Mouse (Mus musculus): ENCODE results near the gene Slc11a1.

The Slc11a1 gene

GRCm38 (mm10) chr1:74353453-74354229 lies 21.4 kb upstream of the Slc11a1 start:
- in situ Hi-C loops (cut with MboI), result no loop called here

GRCm38 (mm10) chr1:74357531-74357930 lies 17.5 kb upstream of the Slc11a1 start:
- in situ Hi-C loops (cut with MboI), result no loop called here

DNA sequence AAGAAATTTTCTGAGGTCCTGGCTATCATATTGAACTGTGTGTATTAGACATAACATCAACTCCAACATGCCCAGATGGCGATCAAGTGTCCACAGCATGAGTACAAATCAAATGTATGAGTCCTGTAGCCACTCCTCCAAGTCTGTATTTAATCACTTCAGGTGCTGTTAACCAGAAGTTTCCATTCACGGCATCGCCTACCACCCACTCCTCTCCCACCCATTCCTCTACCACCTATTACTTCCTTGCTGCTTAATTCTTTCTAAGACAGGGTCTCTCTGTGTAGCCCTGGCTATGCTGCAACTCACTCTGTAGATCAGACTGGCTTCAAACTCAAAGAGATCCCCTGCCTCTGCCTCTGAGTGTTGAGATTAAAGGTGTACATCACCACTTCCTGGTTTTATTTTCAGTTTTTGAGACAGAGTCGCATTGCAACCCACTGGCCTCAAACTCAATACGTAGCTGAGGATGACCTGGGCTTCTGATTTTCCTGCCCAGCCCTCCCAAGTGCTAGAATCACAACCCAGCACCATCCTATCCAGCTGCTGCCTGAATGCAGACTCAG lies 15.0 kb upstream of the Slc11a1 start:
- in situ Hi-C loops (cut with MboI), result no loop called here

DNA sequence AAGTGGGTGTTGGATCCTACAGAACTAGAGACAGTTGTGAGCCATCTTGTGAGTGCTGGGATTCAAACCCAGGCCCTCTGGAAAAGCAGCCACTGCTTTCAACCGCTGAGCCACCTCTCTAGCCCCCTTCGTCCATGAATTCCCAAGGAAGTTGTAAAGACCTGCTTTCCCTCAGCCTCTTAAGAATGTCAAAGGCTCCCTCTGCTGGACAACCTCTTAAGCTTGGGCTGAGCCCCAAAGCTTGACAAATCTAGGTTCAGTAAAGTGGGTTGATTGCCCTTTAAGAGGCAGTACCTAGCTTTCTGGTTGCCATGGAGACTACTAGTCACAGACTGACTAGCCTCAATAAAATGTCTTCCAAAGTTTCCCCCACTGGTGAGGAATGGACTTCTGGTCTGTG lies 13.2 kb upstream of the Slc11a1 start, which contains the start of gene Catip:
Gene Catip (plus strand): TSS at position 297 of the 400 bp plus-strand sequence.
- in situ Hi-C loops (cut with MboI), result no loop called here

DNA sequence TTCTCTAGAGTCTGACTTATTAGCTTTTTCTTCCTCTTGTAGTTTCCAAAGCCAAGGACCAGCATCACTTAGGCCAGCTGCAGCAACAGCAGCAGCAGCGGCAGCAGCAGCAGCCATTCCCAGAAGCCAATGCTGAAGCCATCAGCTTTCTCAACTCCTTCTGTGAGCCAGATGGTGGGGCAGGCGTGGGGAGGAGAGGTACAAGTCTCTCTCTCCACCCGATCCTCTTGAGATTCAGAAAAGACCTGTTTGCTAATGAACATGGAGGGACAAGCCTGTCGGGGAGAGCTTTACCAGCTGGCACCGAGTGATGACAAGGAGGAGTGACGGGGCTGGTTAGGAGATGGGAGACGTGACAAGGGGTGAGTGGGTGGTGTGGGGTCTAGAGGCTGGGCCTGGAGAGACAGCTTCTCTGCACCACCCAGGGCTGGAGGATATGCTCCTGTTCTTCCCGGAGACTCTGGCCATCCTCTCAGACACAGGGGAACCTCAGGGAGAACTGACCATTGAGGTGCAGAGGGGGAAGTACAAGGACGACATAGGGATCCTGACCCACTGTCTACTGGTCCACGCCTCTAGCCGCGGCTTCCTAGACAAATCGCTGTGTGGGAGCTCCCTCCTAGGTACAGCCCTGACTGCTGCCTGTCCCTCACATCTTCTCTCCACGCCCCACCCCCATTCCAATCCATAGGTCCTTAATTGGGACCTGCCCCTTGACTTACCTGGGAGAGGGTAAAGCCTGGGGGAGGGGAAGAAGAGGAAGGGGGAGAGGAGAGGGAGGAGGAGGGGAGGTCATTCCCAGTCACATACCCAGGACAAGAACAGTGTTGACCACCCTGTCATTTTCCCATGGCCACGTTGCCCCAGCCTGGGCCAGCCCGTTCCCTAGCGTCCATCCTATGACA lies 12.4 kb upstream of the Slc11a1 start:
- in situ Hi-C loops (cut with MboI), result no loop called here

- in situ Hi-C loops (cut with MboI), result no loop called here
Measured at GRCm38 (mm10) chr1:74363437-74363836, 11.6 kb upstream of the Slc11a1 start.

- in situ Hi-C loops (cut with MboI), result no loop called here
Measured at GRCm38 (mm10) chr1:74364270-74364669, 10.7 kb upstream of the Slc11a1 start.

DNA sequence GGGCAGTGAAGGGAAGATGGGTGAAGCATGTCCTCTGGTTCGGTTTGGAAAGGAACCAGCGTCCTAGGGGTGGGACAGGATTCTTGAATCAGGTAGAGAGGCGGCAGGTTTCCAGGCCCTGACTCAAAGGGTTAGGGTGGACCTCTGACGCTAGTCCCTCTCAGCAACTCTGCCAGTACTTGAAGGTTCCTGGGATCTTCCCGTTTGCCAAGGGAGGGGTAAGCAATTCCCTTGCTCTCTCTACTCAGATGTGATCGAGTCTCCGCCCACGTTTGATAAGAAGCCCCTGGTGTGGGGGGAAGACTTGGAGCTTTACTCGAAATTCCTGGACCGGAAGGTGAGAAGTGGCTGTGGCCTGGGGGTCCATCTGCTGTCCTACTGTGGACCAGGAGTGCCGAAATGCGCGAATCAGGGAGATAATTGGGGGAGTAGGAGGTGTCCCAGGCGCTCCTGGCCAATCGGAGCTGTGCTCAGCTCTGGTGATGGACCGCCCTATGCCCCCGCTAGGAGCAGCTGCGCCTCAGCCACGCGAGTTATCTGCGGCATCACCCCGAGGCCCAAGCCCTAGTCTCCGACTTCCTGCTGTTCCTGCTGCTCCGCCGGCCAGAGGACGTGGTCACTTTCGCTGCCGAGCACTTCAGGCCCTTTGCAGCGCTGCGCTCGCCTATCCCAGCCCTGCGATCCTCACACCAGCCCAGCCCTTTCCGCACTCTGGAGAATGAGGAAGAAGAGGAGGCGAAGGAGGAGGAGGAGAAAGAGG lies 6.9 kb upstream of the Slc11a1 start:
- in situ Hi-C loops (cut with MboI), result no loop called here

GRCm38 (mm10) chr1:74370040-74370439 lies 5.0 kb upstream of the Slc11a1 start:
- in situ Hi-C loops (cut with MboI), result no loop called here

DNA sequence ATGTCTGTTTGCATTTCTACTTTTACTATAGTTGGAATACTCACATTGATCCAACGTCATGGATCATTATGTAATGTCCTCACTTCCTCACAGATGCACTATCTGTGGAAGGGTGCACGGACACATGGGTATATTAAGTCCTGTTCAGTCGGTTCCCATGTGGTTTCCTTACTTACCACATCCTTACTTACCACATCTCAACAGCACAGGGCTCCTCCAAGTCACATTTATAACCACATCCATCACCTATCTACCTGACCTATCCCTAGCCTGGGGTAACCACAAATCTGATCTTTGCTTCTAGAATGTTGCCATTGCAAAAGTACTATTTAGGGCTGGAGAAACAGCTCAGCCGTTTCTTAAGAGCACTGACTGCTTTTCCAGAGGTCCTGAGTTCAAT lies 1.6 kb upstream of the Slc11a1 start:
- in situ Hi-C loops (cut with MboI), result no loop called here

- in situ Hi-C loops (cut with MboI), result no loop called here
Measured at GRCm38 (mm10) chr1:74375561-74375960, 566 bp downstream of the Slc11a1 start.

- in situ Hi-C loops (cut with MboI), result no loop called here
Measured at GRCm38 (mm10) chr1:74376396-74376795, 1.4 kb downstream of the Slc11a1 start.

DNA sequence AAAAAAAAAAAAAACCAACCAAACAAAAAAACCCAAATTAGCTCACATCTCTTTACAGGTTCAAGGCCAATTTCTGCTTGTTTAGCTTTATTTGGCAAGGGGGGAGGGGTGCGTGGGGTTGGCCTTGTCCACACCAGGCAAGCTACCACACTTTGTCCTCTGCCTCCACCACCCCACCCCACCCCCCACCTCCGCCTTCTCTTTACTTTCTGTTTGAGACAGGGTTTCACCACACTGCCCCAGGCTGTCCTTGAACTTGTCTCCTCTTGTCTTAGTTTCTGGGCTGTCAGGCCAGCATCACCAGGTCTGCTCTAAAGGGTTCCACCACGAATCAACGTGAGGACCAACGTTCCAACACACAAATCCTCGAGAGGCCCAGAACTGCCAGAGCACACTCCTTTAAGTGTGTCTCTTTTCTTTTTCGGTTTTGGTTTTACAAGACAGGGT lies 4.1 kb downstream of the Slc11a1 start:
- in situ Hi-C loops (cut with MboI), result no loop called here

GRCm38 (mm10) chr1:74380484-74380883 lies 5.5 kb downstream of the Slc11a1 start:
- in situ Hi-C loops (cut with MboI), result no loop called here

DNA sequence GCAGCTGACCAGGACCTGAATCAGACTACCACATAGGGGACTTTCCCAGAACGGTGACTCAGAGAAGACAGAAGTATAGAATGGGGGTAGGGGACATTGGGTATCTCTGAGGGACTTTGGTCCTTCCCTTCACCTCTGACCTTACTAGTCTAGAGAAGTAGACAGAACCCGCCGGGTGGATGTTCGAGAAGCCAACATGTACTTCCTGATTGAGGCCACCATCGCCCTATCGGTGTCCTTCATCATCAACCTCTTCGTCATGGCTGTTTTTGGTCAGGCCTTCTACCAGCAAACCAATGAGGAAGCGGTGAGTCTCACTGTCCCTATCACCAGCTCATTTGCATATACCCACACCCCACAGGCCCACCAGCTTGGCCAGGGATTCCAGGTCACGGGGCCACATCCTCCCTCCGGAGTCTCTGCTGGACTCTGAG lies 6.6 kb downstream of the Slc11a1 start:
- in situ Hi-C loops (cut with MboI), result no loop called here

GRCm38 (mm10) chr1:74383385-74383784 lies 8.4 kb downstream of the Slc11a1 start:
- in situ Hi-C loops (cut with MboI), result no loop called here

DNA sequence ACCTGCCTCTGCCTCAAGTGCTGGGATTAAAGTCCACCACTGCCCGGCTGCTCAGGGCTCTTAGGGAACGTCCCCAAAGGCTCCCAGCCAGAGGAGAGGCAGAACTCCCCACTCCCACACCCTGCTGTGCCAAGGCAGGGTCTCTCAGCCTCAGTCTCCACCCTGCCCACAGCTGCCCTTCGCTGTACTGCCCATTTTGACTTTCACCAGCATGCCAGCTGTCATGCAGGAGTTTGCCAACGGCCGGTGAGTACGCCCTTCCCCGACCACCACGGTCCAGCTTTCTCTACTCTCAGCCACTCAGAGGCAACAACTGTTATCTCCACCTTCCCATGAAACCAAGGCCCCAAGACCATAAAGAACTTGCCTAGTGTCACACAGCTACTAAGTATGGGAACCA lies 9.5 kb downstream of the Slc11a1 start:
- in situ Hi-C loops (cut with MboI), result no loop called here

DNA sequence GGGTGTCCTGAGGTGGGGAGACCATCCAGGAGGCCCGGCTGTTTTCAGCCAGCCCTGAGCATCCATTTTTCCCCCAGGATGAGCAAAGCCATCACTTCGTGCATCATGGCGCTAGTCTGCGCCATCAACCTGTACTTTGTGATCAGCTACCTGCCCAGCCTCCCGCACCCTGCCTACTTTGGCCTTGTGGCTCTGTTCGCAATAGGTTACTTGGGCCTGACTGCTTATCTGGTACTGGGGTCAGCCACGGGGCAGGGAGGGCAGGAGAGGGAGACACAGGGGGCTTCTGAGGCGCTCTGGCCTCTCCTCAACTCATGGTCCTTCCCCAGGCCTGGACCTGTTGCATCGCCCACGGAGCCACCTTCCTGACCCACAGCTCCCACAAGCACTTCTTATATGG lies 10.1 kb downstream of the Slc11a1 start:
- in situ Hi-C loops (cut with MboI), result no loop called here

DNA sequence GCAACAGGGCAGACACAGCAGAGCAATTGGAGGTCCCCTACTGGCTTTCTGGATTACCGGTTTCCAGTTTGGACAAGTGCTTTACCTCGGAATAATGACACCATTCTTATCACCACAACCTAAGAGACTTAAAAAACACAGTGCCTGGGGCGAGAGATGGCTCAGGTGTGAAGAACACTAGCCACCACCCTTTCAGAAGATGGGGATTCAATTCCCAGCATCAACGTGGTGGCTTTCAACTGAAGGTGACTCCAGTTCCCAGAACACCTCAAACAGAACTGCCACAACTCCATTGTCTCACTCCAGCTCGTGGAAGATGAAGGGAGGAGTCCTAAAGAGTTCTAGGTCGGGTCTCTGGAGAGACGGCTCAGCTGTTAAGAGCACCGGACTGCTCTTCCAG lies 10.5 kb downstream of the Slc11a1 start:
- in situ Hi-C loops (cut with MboI), result no loop called here

- in situ Hi-C loops (cut with MboI), result no loop called here
Measured at GRCm38 (mm10) chr1:74386363-74386713, 11.3 kb downstream of the Slc11a1 start.

DNA sequence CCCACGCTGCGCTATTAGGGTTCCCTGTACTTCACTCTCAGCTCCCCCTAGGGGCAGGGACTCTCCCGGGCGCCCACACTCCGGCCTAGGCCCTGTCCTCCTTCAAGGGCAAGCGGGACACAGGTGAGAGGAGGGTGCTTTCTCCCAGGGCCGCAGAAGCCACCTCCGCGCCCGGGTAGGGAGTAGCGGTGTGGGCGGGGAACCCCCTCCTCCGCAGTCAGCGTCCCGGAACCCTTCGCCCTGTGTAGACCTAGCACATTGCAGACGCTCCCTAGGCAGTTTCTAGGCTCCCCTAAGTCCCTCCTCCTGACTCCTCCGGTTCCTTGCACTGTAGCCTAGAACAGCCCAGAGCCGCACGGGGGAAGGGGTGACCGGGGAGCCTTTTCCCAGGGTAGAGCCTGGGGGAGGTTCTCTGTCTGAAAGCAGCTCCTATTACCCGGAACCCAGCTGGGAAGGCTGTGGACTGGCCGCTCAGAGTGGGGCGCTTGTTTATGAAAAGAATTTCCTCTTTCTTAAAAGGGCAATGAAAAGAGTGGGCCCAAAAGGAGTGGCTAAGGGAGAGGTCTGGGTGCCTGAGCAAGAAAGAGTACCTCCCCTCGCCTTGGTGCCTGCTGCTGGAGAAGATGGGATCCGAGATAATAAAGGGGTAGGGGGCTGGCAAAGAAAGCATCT lies 11.9 kb downstream of the Slc11a1 start:
- in situ Hi-C loops (cut with MboI), result no loop called here

All from mature B cell (primary cell).